Mouse (Mus musculus) MEL (cell line): Measurements from ENCODE around the gene Trim13. TPM values are rescaled to one million over a fixed set of nuclear protein-coding genes. Genes with fewer than 3 reads are reported as not detected.
A peak's percentile ranks its signal among the peaks of the same experiment; 100 is the strongest.
"Not testable (repeated sequence)": the region's sequence is repeated elsewhere in the genome, so short reads cannot be mapped to it uniquely, and the experiment has no call there.

Source experiments
- DNase-seq: peaks from one replicate; pipeline ENCODE4 v3.0.0; 2011; ENCODE audit warnings: low read depth, low spot score
- H3K27ac ChIP-seq: 2 replicates; pipeline ENCODE4 v1.5.1; 2012; ENCODE audit warnings: low read depth, mild to moderate bottlenecking, control low read depth, low read length, moderate library complexity; ENCODE audit not compliant: control insufficient read depth
- H3K27me3 ChIP-seq, 2 experiments: fragments of 150-350 bp in 1 of 2; sonication (generic) in 1 of 2; 2 replicates each; pipeline ENCODE4 v1.6.1; 2012; ENCODE audit warnings: low read length in 2 of 2, mild to moderate bottlenecking in 2 of 2, improper control_type of control experiment in 1 of 2, moderate library complexity in 1 of 2; ENCODE audit not compliant: insufficient read depth in 2 of 2, control insufficient read depth in 1 of 2
- H3K36me3 ChIP-seq, 2 experiments: 2 replicates each; pipeline ENCODE4 v1.6.1; 2012 to 2014; ENCODE audit warnings: low read length in 2 of 2, improper control_type of control experiment in 1 of 2, inconsistent platforms in 1 of 2, mild to moderate bottlenecking in 1 of 2; ENCODE audit not compliant: insufficient read depth in 2 of 2, control insufficient read depth in 1 of 2
- H3K4me1 ChIP-seq, 2 experiments: fragments of 150-350 bp in 1 of 2; sonication (generic) in 1 of 2; 2 replicates each; pipeline ENCODE4 v1.6.1; 2012; ENCODE audit warnings: low read length in 2 of 2, improper control_type of control experiment in 1 of 2, mild to moderate bottlenecking in 1 of 2; ENCODE audit not compliant: insufficient read depth in 2 of 2, control insufficient read depth in 1 of 2
- H3K4me3 ChIP-seq, 2 experiments: fragments of 150-350 bp in 1 of 2; sonication (generic) in 1 of 2; 2 replicates each; pipeline ENCODE4 v1.5.1; 2012; ENCODE audit warnings: low read depth in 2 of 2, low read length in 2 of 2, mild to moderate bottlenecking in 2 of 2, moderate library complexity in 2 of 2, control low read depth in 1 of 2, improper control_type of control experiment in 1 of 2; ENCODE audit not compliant: control insufficient read depth in 1 of 2, insufficient read depth in 1 of 2
- H3K79me2 ChIP-seq: 2 replicates; pipeline ENCODE4 v1.6.1; 2012; ENCODE audit warnings: mild to moderate bottlenecking, low read length, moderate library complexity; ENCODE audit not compliant: control insufficient read depth, poor library complexity, insufficient read depth
- H3K9ac ChIP-seq: 2 replicates; pipeline ENCODE4 v1.6.1; 2012; ENCODE audit warnings: low read depth, mild to moderate bottlenecking, control low read depth, low read length, moderate library complexity; ENCODE audit not compliant: control insufficient read depth, poor library complexity, severe bottlenecking
- H3K9me3 ChIP-seq: fragments of 150-350 bp; sonication (generic); replicated peaks from 2 replicates; pipeline ENCODE4 v1.6.1; 2012; ENCODE audit warnings: mild to moderate bottlenecking, low read length, improper control_type of control experiment, moderate library complexity; ENCODE audit not compliant: insufficient read depth
- CHD1 ChIP-seq: IDR thresholded peaks from 2 replicates; pipeline ENCODE4 v1.6.1; 2012; ENCODE audit warnings: low read depth, mild to moderate bottlenecking, inconsistent platforms, low read length, improper control_type of control experiment
- E2F4 ChIP-seq: IDR thresholded peaks from 2 replicates; pipeline ENCODE4 v1.6.1; 2011; ENCODE audit warnings: low read depth, low read length, improper control_type of control experiment, borderline replicate concordance
- ELF1 ChIP-seq: IDR thresholded peaks from 2 replicates; pipeline ENCODE4 v1.6.1; 2014; ENCODE audit warnings: low read depth, mild to moderate bottlenecking, inconsistent platforms, low read length, improper control_type of control experiment, moderate library complexity
- GATA1 ChIP-seq: IDR thresholded peaks from 2 replicates; pipeline ENCODE4 v1.6.1; 2011; ENCODE audit warnings: low read depth, low read length, improper control_type of control experiment
- MAFK ChIP-seq: IDR thresholded peaks from 2 replicates; pipeline ENCODE4 v1.6.1; 2011; ENCODE audit warnings: low read depth, mild to moderate bottlenecking, low read length, improper control_type of control experiment, borderline replicate concordance
- MAX ChIP-seq: IDR thresholded peaks from 2 replicates; pipeline ENCODE4 v1.6.1; 2011; ENCODE audit warnings: low read length, improper control_type of control experiment
- MAZ ChIP-seq: IDR thresholded peaks from 2 replicates; pipeline ENCODE4 v1.6.1; 2012; ENCODE audit warnings: low read depth, mild to moderate bottlenecking, inconsistent platforms, low read length, improper control_type of control experiment
- MEF2A ChIP-seq: IDR thresholded peaks from 2 replicates; pipeline ENCODE4 v1.6.1; 2014; ENCODE audit warnings: low read depth, mild to moderate bottlenecking, inconsistent platforms, low read length, improper control_type of control experiment; ENCODE audit not compliant: poor library complexity, insufficient replicate concordance, severe bottlenecking; ENCODE audit errors: extremely low read depth
- MXI1 ChIP-seq: IDR thresholded peaks from 2 replicates; pipeline ENCODE4 v1.6.1; 2011; ENCODE audit warnings: mild to moderate bottlenecking, low read depth, low read length, improper control_type of control experiment
- MYB ChIP-seq: IDR thresholded peaks from 2 replicates; pipeline ENCODE4 v1.6.1; 2011; ENCODE audit warnings: mild to moderate bottlenecking, low read depth, low read length, improper control_type of control experiment
- POLR2AphosphoS2 ChIP-seq: IDR thresholded peaks from 2 replicates; pipeline ENCODE4 v1.6.1; 2011; ENCODE audit warnings: low read length, improper control_type of control experiment
- POLR2AphosphoS5 ChIP-seq: IDR thresholded peaks from 2 replicates; pipeline ENCODE4 v1.6.1; 2012; ENCODE audit warnings: low read depth, borderline replicate concordance, mild to moderate bottlenecking, inconsistent platforms, low read length, moderate library complexity, mixed read lengths
- RAD21 ChIP-seq: IDR thresholded peaks from 2 replicates; pipeline ENCODE4 v1.6.1; 2011; ENCODE audit warnings: mild to moderate bottlenecking, low read depth, low read length, improper control_type of control experiment
- RCOR1 ChIP-seq: IDR thresholded peaks from 2 replicates; pipeline ENCODE4 v1.6.1; 2012; ENCODE audit warnings: low read depth, mild to moderate bottlenecking, inconsistent platforms, low read length, improper control_type of control experiment
- TBP ChIP-seq: IDR thresholded peaks from 2 replicates; pipeline ENCODE4 v1.8.0; 2011; ENCODE audit warnings: low read depth, low read length, improper control_type of control experiment
- TCF12 ChIP-seq: IDR thresholded peaks from 2 replicates; pipeline ENCODE4 v1.6.1; 2014; ENCODE audit warnings: low read depth, mild to moderate bottlenecking, inconsistent platforms, low read length, improper control_type of control experiment, moderate library complexity
- USF2 ChIP-seq, 2 experiments: IDR thresholded peaks; 2 replicates each; pipeline ENCODE4 v1.6.1; 2011 to 2012; ENCODE audit warnings: improper control_type of control experiment in 2 of 2, low read length in 2 of 2, borderline replicate concordance in 1 of 2, inconsistent platforms in 1 of 2, low read depth in 1 of 2, mild to moderate bottlenecking in 1 of 2; ENCODE audit not compliant: insufficient read depth in 1 of 2
- ZNF384 ChIP-seq: IDR thresholded peaks from 2 replicates; pipeline ENCODE4 v1.6.1; 2012; ENCODE audit warnings: low read depth, mild to moderate bottlenecking, inconsistent platforms, low read length, improper control_type of control experiment
- polyA plus RNA-seq, 2 experiments: library from polyadenylated mRNA; stranded (reverse) in 1 of 2; unstranded in 1 of 2; fragments of >175 nt in 1 of 2; fragments of >200 nt in 1 of 2; gene quantifications; 2 replicates each; pipeline versions ENCODE4 v1.2.1 to v1.2.4; 2012; ENCODE audit warnings: low replicate concordance in 2 of 2, low read depth in 1 of 2; ENCODE audit not compliant: insufficient read length in 2 of 2, insufficient read depth in 1 of 2, missing spikeins in 1 of 2
- total RNA-seq: library from RNA; depleted of rRNA; stranded (reverse); fragments of 300-350 nt; gene quantifications from 2 replicates; pipeline ENCODE4 v1.2.3, GENCODE M21; 2012

The Trim13 gene
- total and polyA plus RNA-seq, 3 experiments = 4.8 to 5.4 TPM; not detected in 1

DNA sequence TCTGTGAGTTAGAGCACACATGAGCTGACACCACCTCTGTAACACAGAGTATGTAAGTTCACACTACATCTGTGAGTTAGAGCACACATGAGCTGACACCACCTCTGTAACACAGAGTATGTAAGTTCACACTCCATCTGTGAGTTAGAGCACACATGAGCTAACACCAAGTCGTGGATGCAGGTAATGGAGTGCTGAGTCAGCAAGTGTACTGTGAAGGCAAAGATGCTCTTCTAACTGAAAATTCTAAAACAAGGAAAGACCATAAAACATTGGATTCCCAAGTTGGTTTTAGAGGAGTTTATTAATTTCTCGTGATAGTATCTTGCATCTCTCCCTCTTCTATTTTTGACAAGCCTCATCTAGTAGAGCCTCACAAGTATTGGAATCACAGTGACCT lies 8.0 kb downstream of the Trim13 start:
- not testable (repeated sequence) for H3K9me3 ChIP-seq

DNA sequence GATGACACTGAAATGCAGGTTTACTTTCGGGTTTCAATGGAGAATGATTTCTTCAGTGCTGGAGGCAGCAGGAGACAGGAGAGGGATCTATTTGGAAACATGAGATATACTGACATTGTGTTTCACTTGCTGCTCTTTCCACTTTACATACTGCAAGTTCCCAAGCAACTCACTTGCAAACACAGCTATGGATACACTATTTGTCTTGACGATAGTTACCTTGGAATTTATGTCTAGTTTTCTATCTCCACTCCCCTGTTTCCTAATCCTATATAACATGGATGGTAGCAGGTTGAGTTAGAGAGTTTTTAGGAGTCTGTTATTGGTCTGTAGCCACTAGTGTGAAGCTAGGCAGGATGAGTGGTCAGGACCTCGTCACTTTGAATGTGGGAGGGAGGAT lies 9.1 kb downstream of the Trim13 start, which contains the start of gene Kcnrg:
Kcnrg (plus strand) TSS at position 301 of the 400 bp plus-strand sequence.
- Histone ChIP-seq H3K36me3 (peaks cover 0 to 10% of the 10 kb centered on the region in 2 experiments; a peak in 2 of 4 replicates), H3K27me3 (no peaks in the 10 kb centered on the region), H3K27ac (no peak within 1 kb of the TSS), H3K9ac (no peak within 1 kb of the TSS), H3K4me3 (no peak within 1 kb of the TSS), H3K9me3 (no peaks in the 10 kb centered on the region), H3K4me1 (peaks cover 1 to 7% of the 10 kb centered on the region in 2 experiments; a peak in 3 of 4 replicates), H3K79me2 (no peaks in the 10 kb centered on the region)
- DNase-seq = no peak
- TF ChIP-seq GATA1 = no peak
- no peak for TF ChIP-seq USF2 (IDR thresholded peaks at IDR 0.05; ENCODE audit: borderline replicate concordance in 1 of 2, insufficient read depth in 1 of 2, low read depth in 1 of 2, low read length in 2 of 2)
- no peak for TF ChIP-seq TBP
- TF ChIP-seq CHD1 = no peak
- no peak for TF ChIP-seq POLR2AphosphoS2
- no peak for TF ChIP-seq ELF1
- no peak for TF ChIP-seq MAX
- TF ChIP-seq MYB = no peak
- TF ChIP-seq MAZ = no peak
- no peak for TF ChIP-seq ZNF384

More for the DNA sequence above, 8.0 kb downstream of the Trim13 start:
- H3K27me3 ChIP-seq, H3K27ac ChIP-seq: not testable (repeated sequence)
- peak; percentile 59; the same call in 1 of the 2 replicates for TF ChIP-seq MAFK
- TF ChIP-seq, all 39 proteins: peak for 1; not testable (repeated sequence) for 38
- H3K4me3 ChIP-seq, H3K79me2 ChIP-seq, DNase-seq, H3K9ac ChIP-seq, H3K4me1 ChIP-seq, H3K36me3 ChIP-seq: not testable (repeated sequence)

DNA sequence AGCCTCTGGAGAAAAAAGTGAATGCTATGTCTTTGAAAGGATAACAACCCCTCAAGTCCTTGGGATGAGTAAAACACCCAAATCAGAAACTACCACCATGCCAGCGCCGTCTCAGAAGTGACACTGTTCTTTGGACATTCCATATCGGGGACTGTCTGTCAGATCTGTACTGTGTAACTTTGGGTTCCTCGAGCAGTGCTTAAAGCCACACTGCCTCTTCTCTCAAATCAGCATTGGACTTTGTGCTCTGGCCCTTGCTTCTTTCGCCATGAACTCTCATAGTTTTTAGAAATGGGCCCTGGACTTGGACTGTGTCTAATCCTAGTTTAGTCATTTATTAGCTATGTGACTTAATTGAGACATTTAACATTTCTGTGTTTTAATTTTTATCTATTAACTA lies 13.7 kb downstream of the Trim13 start:
- Histone ChIP-seq H3K27ac (no peak overlapping the region), H3K4me3 (no peak overlapping the region), H3K4me1 (peaks cover 1 to 3% of the 10 kb centered on the region in 2 experiments; a peak in 2 of 4 replicates), H3K79me2 (no peaks in the 10 kb centered on the region), H3K36me3 (peaks cover 0 to 5% of the 10 kb centered on the region in 2 experiments; a peak in 2 of 4 replicates), H3K9me3 (no peaks in the 10 kb centered on the region), H3K9ac (no peak overlapping the region), H3K27me3 (no peaks in the 10 kb centered on the region)
- DNase-seq = no peak
- no peak for TF ChIP-seq RAD21
- TF ChIP-seq POLR2AphosphoS2 = no peak
- no peak for TF ChIP-seq RCOR1
- no peak for TF ChIP-seq TCF12
- TF ChIP-seq MXI1 = no peak
- no peak for TF ChIP-seq MEF2A
- TF ChIP-seq MAX = no peak
- no peak for TF ChIP-seq POLR2AphosphoS5
- no peak for TF ChIP-seq MYB
- no peak for TF ChIP-seq E2F4
- TF ChIP-seq MAZ = no peak
